In genomic region chr3:146150560-146150959, GRCm38 (mm10) we compare ENCODE assay signal across 8 mouse cellular contexts. TPM values are rescaled to one million over a fixed set of nuclear protein-coding genes. Genes with fewer than 3 reads are reported as not detected.
DNase-seq lines count a peak whose midpoint lies in the region; ATAC-seq and TF ChIP-seq lines count a peak whose summit lies in the region.

No protein-coding gene starts in this region.

- H3K4me1 ChIP-seq in liver, adult 2 months (ENCODE audit: control insufficient read depth, insufficient read depth, low read length), result peaks cover 4% of the 10 kb centered on the region; the same call in 1 of the 2 replicates
- H3K4me1 ChIP-seq in hindbrain, embryonic 12.5 days, result peaks cover 18% of the 10 kb centered on the region
- peaks cover 18% of the 10 kb centered on the region for H3K4me1 ChIP-seq in limb, embryonic 13.5 days
- H3K4me1 ChIP-seq in midbrain, embryonic 16.5 days (ENCODE audit: control insufficient read depth, insufficient read depth, low read length), result peaks cover 14% of the 10 kb centered on the region

- H3K9me3 ChIP-seq in hindbrain, embryonic 12.5 days (replicated peaks), result no peaks in the 10 kb centered on the region
- H3K9me3 ChIP-seq in limb, embryonic 13.5 days, result no peaks in the 10 kb centered on the region
- peaks cover 1% of the 10 kb centered on the region; the same call in 1 of the 2 replicates for H3K9me3 ChIP-seq in midbrain, embryonic 16.5 days (replicated peaks; ENCODE audit: control insufficient read depth, low read length, poor library complexity, severe bottlenecking)

- no peak for TF ChIP-seq POLR2A in liver, adult 2 months (IDR thresholded peaks at IDR 0.05; ENCODE audit: extremely low read depth, insufficient read depth, low read length)

- H3K79me2 ChIP-seq in liver, adult 2 months (ENCODE audit: control insufficient read depth, insufficient read depth, low read length), result no peaks in the 10 kb centered on the region

- H3K27me3 ChIP-seq in liver, adult 2 months (ENCODE audit: control insufficient read depth, insufficient read depth, low read length), result 0 out of 2 replicates have a peak, but pooled peaks cover 2% of the 10 kb centered on the region
- peaks cover 34% of the 10 kb centered on the region for H3K27me3 ChIP-seq in hindbrain, embryonic 12.5 days
- peaks cover 21% of the 10 kb centered on the region for H3K27me3 ChIP-seq in limb, embryonic 13.5 days
- peaks cover 18% of the 10 kb centered on the region for H3K27me3 ChIP-seq in midbrain, embryonic 16.5 days (ENCODE audit: control insufficient read depth, insufficient read depth, low read depth, low read length)

- no peak overlapping the region for H3K9ac ChIP-seq in liver, adult 2 months (ENCODE audit: low read depth, low read length)
- no peak overlapping the region for H3K9ac ChIP-seq in hindbrain, embryonic 12.5 days
- peak overlapping the region; percentile 63; the same call in 1 of the 2 replicates for H3K9ac ChIP-seq in limb, embryonic 13.5 days
- no peak overlapping the region for H3K9ac ChIP-seq in midbrain, embryonic 16.5 days (ENCODE audit: low read depth, low read length)

- ATAC-seq in hindbrain, embryonic 12.5 days (ENCODE audit: low FRiP score), result no peak
- ATAC-seq in limb, embryonic 13.5 days (ENCODE audit: low FRiP score, low read depth), result 0 out of 2 replicates have a peak, but pooled peaks have one; percentile 16
- no peak for ATAC-seq in midbrain, embryonic 16.5 days
- no peak for ATAC-seq in monocyte, adult 5-6 weeks (replicated peaks; ENCODE audit: insufficient number of reproducible peaks, low FRiP score, low TSS enrichment, poor library complexity, severe bottlenecking)

- 5% methylated on average over 11 of the region's 11 CpGs for WGBS in liver, adult 2 months
- WGBS in hindbrain, embryonic 12.5 days, result 28% methylated on average over 11 of the region's 11 CpGs
- WGBS in limb, embryonic 13.5 days, result 11% methylated on average over 11 of the region's 11 CpGs
- 27% methylated on average over 11 of the region's 11 CpGs for WGBS in midbrain, embryonic 16.5 days

- peak overlapping the region; percentile 90 for H3K4me2 ChIP-seq in hindbrain, embryonic 12.5 days (replicated peaks)
- H3K4me2 ChIP-seq in limb, embryonic 13.5 days (replicated peaks), result peak overlapping the region; percentile 96
- peak overlapping the region; percentile 76 for H3K4me2 ChIP-seq in midbrain, embryonic 16.5 days (ENCODE audit: low read length)

- no peak overlapping the region for H3K4me3 ChIP-seq in liver, adult 2 months (ENCODE audit: insufficient read depth, low read depth, low read length)
- H3K4me3 ChIP-seq in hindbrain, embryonic 12.5 days, result peak overlapping the region; percentile 38
- H3K4me3 ChIP-seq in limb, embryonic 13.5 days, result peak overlapping the region; percentile 49
- H3K4me3 ChIP-seq in midbrain, embryonic 16.5 days (ENCODE audit: low read depth, low read length), result peak overlapping the region; percentile 33; the same call in 1 of the 2 replicates

- TF ChIP-seq CTCF in liver, adult 2 months (IDR thresholded peaks at IDR 0.05; ENCODE audit: low read depth, low read length), result no peak

- no peaks in the 10 kb centered on the region for H3K36me3 ChIP-seq in liver, adult 2 months (ENCODE audit: control insufficient read depth, insufficient read depth, low read length)
- no peaks in the 10 kb centered on the region for H3K36me3 ChIP-seq in hindbrain, embryonic 12.5 days
- H3K36me3 ChIP-seq in limb, embryonic 13.5 days, result no peaks in the 10 kb centered on the region
- no peaks in the 10 kb centered on the region for H3K36me3 ChIP-seq in midbrain, embryonic 16.5 days (ENCODE audit: control insufficient read depth, insufficient read depth, low read length)

- H3K27ac ChIP-seq in liver, adult 2 months (replicated peaks; ENCODE audit: insufficient read depth, low read depth, low read length), result no peak overlapping the region
- no peak overlapping the region for H3K27ac ChIP-seq in hindbrain, embryonic 12.5 days
- H3K27ac ChIP-seq in limb, embryonic 13.5 days, result no peak overlapping the region; the same call in 1 of the 2 replicates
- no peak overlapping the region for H3K27ac ChIP-seq in midbrain, embryonic 16.5 days (ENCODE audit: low read length)

- peak; percentile 40 for DNase-seq in liver, adult 2 months (ENCODE audit: extremely low read depth, low read depth, low spot score)
- DNase-seq in liver, result no peak
- no peak for DNase-seq in retina, postnatal 1 day
- DNase-seq in cerebellum, adult 18-20 months, result no peak

RNA-seq across cellular contexts. Expression of gene Mcoln2, which starts 0.9 kb away (rescaled TPM):
- total RNA-seq in liver, adult 2 months (2014; rRNA removed), result 0.34 and 0.55 TPM in 2 replicates
- 0.04 and 0.15 TPM in 2 replicates for polyA plus RNA-seq in liver, adult 2 months (2012; rRNA removed)
- polyA plus RNA-seq in hindbrain, embryonic 12.5 days (2016; fragmentation: Nextera tagmentation; extraction: Ambion mirVana), result 0.35 and 1.1 TPM in 2 replicates
- 1.7 and 2.4 TPM in 2 replicates for polyA plus RNA-seq in limb, embryonic 13.5 days (2015; fragmentation: Nextera tagmentation; extraction: Ambion mirVana)
- polyA plus RNA-seq in midbrain, embryonic 16.5 days (2015; fragmentation: Nextera tagmentation; extraction: Ambion mirVana), result 0.18 TPM in 1 of 2 replicates, not detected in the other
- 13.6 to 28.6 TPM (median 14.5 TPM) in 3 replicates for total RNA-seq in monocyte, adult 5-6 weeks (2017)

RNA-seq across cellular contexts. Expression of gene Mcoln3, which starts 33.3 kb away (rescaled TPM):
- not detected in 2 replicates for total RNA-seq in liver, adult 2 months (2014; rRNA removed)
- not detected in 2 replicates for polyA plus RNA-seq in liver, adult 2 months (2012; rRNA removed)
- polyA plus RNA-seq in hindbrain, embryonic 12.5 days (2016; fragmentation: Nextera tagmentation; extraction: Ambion mirVana), result 2.3 and 4.4 TPM in 2 replicates
- 2.7 and 2.8 TPM in 2 replicates for polyA plus RNA-seq in limb, embryonic 13.5 days (2015; fragmentation: Nextera tagmentation; extraction: Ambion mirVana)
- polyA plus RNA-seq in midbrain, embryonic 16.5 days (2015; fragmentation: Nextera tagmentation; extraction: Ambion mirVana), result 0.31 and 0.35 TPM in 2 replicates
- total RNA-seq in monocyte, adult 5-6 weeks (2017), result 0.19 to 0.78 TPM (median 0.75 TPM) in 3 replicates

RNA-seq across cellular contexts. Expression of gene Wdr63, which starts 42.6 kb away (rescaled TPM):
- 0.07 and 0.18 TPM in 2 replicates for total RNA-seq in liver, adult 2 months (2014; rRNA removed)
- polyA plus RNA-seq in liver, adult 2 months (2012; rRNA removed), result 0.09 and 0.17 TPM in 2 replicates
- polyA plus RNA-seq in hindbrain, embryonic 12.5 days (2016; fragmentation: Nextera tagmentation; extraction: Ambion mirVana), result 1.8 TPM in 2 replicates
- 0.19 and 0.34 TPM in 2 replicates for polyA plus RNA-seq in limb, embryonic 13.5 days (2015; fragmentation: Nextera tagmentation; extraction: Ambion mirVana)
- 1.1 and 2.1 TPM in 2 replicates for polyA plus RNA-seq in midbrain, embryonic 16.5 days (2015; fragmentation: Nextera tagmentation; extraction: Ambion mirVana)
- not detected in 3 replicates for total RNA-seq in monocyte, adult 5-6 weeks (2017)
